8 mouse cellular contexts compared by ENCODE assay signal in genomic region chr2:158361678-158362320, GRCm38 (mm10). TPM values are rescaled to one million over a fixed set of nuclear protein-coding genes. Genes with fewer than 3 reads are reported as not detected.
DNase-seq lines count a peak whose midpoint lies in the region; ATAC-seq and TF ChIP-seq lines count a peak whose summit lies in the region.

No protein-coding gene starts in this region.

- H3K27ac ChIP-seq in lung, postnatal 0 days (ENCODE audit: low read length) = no peak overlapping the region
- H3K27ac ChIP-seq in embryonic facial prominence, embryonic 15.5 days (replicated peaks) = peak overlapping the region; percentile 75
- H3K27ac ChIP-seq in intestine, embryonic 16.5 days (ENCODE audit: low read length) = peak overlapping the region; percentile 34

- no peak for DNase-seq in lung, postnatal 0 days (ENCODE audit: low spot score)
- no peak for DNase-seq in lung, postnatal 10 days
- DNase-seq in urinary bladder, postnatal 10 days (ENCODE audit: low spot score) = no peak
- no peak for DNase-seq in layer of hippocampus, adult 18-20 months (ENCODE audit: low spot score in 2 of 2)
- DNase-seq in left cerebral cortex, postnatal 4 days = no peak

- peaks cover 8% of the 10 kb centered on the region; the same call in 1 of the 2 replicates for H3K4me1 ChIP-seq in lung, postnatal 0 days (ENCODE audit: insufficient read depth, low read depth, low read length)
- H3K4me1 ChIP-seq in embryonic facial prominence, embryonic 15.5 days = peaks cover 30% of the 10 kb centered on the region
- peaks cover 25% of the 10 kb centered on the region for H3K4me1 ChIP-seq in intestine, embryonic 16.5 days (ENCODE audit: control insufficient read depth, insufficient read depth, low read length)

- TF ChIP-seq POLR2A in myocyte (IDR thresholded peaks at IDR 0.05; ENCODE audit: insufficient read length, low read depth) = no peak

- H3K4me3 ChIP-seq in lung, postnatal 0 days (ENCODE audit: low read depth, low read length) = no peak overlapping the region
- H3K4me3 ChIP-seq in embryonic facial prominence, embryonic 15.5 days (replicated peaks) = peak overlapping the region; percentile 60
- peak overlapping the region; percentile 80 for H3K4me3 ChIP-seq in intestine, embryonic 16.5 days (ENCODE audit: low read length)
- H3K4me3 ChIP-seq in myocyte = peak overlapping the region; percentile 90

- H3K9me3 ChIP-seq in lung, postnatal 0 days (ENCODE audit: low read length) = no peaks in the 10 kb centered on the region
- no peaks in the 10 kb centered on the region for H3K9me3 ChIP-seq in embryonic facial prominence, embryonic 15.5 days (replicated peaks)
- H3K9me3 ChIP-seq in intestine, embryonic 16.5 days (ENCODE audit: control insufficient read depth, low read length) = no peaks in the 10 kb centered on the region

- no peak overlapping the region for H3K9ac ChIP-seq in lung, postnatal 0 days (replicated peaks; ENCODE audit: low read depth)
- no peak overlapping the region for H3K9ac ChIP-seq in embryonic facial prominence, embryonic 15.5 days
- peak overlapping the region; percentile 34; the same call in 1 of the 2 replicates for H3K9ac ChIP-seq in intestine, embryonic 16.5 days (ENCODE audit: low read depth, low read length)

- TF ChIP-seq EP300 in lung, postnatal 0 days (IDR thresholded peaks at IDR 0.05) = no peak

- peak; percentile 51 for TF ChIP-seq CTCF in lung, postnatal 0 days (IDR thresholded peaks at IDR 0.05)

- ATAC-seq in lung, postnatal 0 days = peak; percentile 45
- ATAC-seq in embryonic facial prominence, embryonic 15.5 days (ENCODE audit: insufficient number of reproducible peaks, low FRiP score, low TSS enrichment, low read depth) = no peak
- ATAC-seq in intestine, embryonic 16.5 days = peak; percentile 49

- peak overlapping the region; percentile 58 for H3K4me2 ChIP-seq in lung, postnatal 0 days (replicated peaks; ENCODE audit: low read depth, low read length)
- peak overlapping the region; percentile 57; the same call in 1 of the 2 replicates for H3K4me2 ChIP-seq in embryonic facial prominence, embryonic 15.5 days (replicated peaks)
- peak overlapping the region; percentile 30; the same call in 1 of the 2 replicates for H3K4me2 ChIP-seq in intestine, embryonic 16.5 days (ENCODE audit: low read depth, low read length)
- H3K4me2 ChIP-seq in myocyte (ENCODE audit: low read depth) = peak overlapping the region; percentile 37

- intact Hi-C loops in left cerebral cortex, postnatal 4 days (cut with DNase I) = no loop called here

- 0 out of 2 replicates have a peak, but pooled peaks cover 3% of the 10 kb centered on the region for H3K36me3 ChIP-seq in lung, postnatal 0 days (ENCODE audit: insufficient read depth, low read length)
- peaks cover 35% of the 10 kb centered on the region for H3K36me3 ChIP-seq in embryonic facial prominence, embryonic 15.5 days
- peaks cover 25% of the 10 kb centered on the region for H3K36me3 ChIP-seq in intestine, embryonic 16.5 days (ENCODE audit: control insufficient read depth, insufficient read depth, low read length)
- H3K36me3 ChIP-seq in myocyte (ENCODE audit: control insufficient read depth, insufficient read depth) = peaks cover 35% of the 10 kb centered on the region

- peaks cover 39% of the 10 kb centered on the region for H3K79me2 ChIP-seq in myocyte (ENCODE audit: control insufficient read depth, insufficient read depth)

- 35% methylated on average over 8 of the region's 8 CpGs for WGBS in lung, postnatal 0 days
- WGBS in embryonic facial prominence, embryonic 15.5 days = 30% methylated on average over 8 of the region's 8 CpGs
- 37% methylated on average over 8 of the region's 8 CpGs for WGBS in intestine, embryonic 16.5 days

- no peaks in the 10 kb centered on the region for H3K27me3 ChIP-seq in lung, postnatal 0 days (replicated peaks; ENCODE audit: insufficient read depth, low read length)
- no peaks in the 10 kb centered on the region for H3K27me3 ChIP-seq in embryonic facial prominence, embryonic 15.5 days
- H3K27me3 ChIP-seq in intestine, embryonic 16.5 days (replicated peaks; ENCODE audit: control insufficient read depth, insufficient read depth, low read length) = no peaks in the 10 kb centered on the region
- no peaks in the 10 kb centered on the region for H3K27me3 ChIP-seq in myocyte (ENCODE audit: control insufficient read depth, insufficient read depth, insufficient read length)

- H3ac ChIP-seq in myocyte (ENCODE audit: control insufficient read depth, insufficient read length) = no peak overlapping the region

TF ChIP-seq in myocyte, 11 proteins besides CTCF, POLR2A, EP300 and RAD21:
- TF ChIP-seq POLR2AphosphoS2 (IDR thresholded peaks at IDR 0.05; ENCODE audit: insufficient read length, low read depth) (no peak), REST (IDR thresholded peaks at IDR 0.05; ENCODE audit: insufficient read depth, insufficient read length) (no peak), MYOG (IDR thresholded peaks at IDR 0.05; ENCODE audit: control insufficient read depth in 1 of 3, insufficient read depth in 1 of 3, insufficient read length in 2 of 3, low read depth in 2 of 3) (no peak), E2F4 (IDR thresholded peaks at IDR 0.05; ENCODE audit: insufficient read depth) (no peak), MAX (IDR thresholded peaks at IDR 0.05; ENCODE audit: low read depth) (no peak), CEBPB (IDR thresholded peaks at IDR 0.05; ENCODE audit: insufficient read depth, poor library complexity, severe bottlenecking) (no peak), USF1 (IDR thresholded peaks at IDR 0.05; ENCODE audit: low read depth) (no peak), MYOD1 (IDR thresholded peaks at IDR 0.05; ENCODE audit: control insufficient read depth in 1 of 3, insufficient read length in 2 of 3, low read depth in 2 of 3) (no peak), SRF (IDR thresholded peaks at IDR 0.05; ENCODE audit: control insufficient read depth, insufficient read length, low read depth) (no peak), TCF12 (IDR thresholded peaks at IDR 0.05; ENCODE audit: insufficient read depth, poor library complexity, severe bottlenecking) (no peak), TCF3 (IDR thresholded peaks at IDR 0.05; ENCODE audit: insufficient read length, low read depth) (no peak)

RNA-seq across cellular contexts. Expression of gene Snhg11, which starts 13.6 kb away (rescaled TPM):
- 6.1 and 6.2 TPM in 2 replicates for polyA plus RNA-seq in lung, postnatal 0 days (2015; fragmentation: Nextera tagmentation; extraction: Ambion mirVana)
- 3.9 and 9.2 TPM in 2 replicates for polyA plus RNA-seq in embryonic facial prominence, embryonic 15.5 days (2015; fragmentation: Nextera tagmentation; extraction: Ambion mirVana)
- 4.6 and 5.7 TPM in 2 replicates for polyA plus RNA-seq in intestine, embryonic 16.5 days (2015; fragmentation: Nextera tagmentation; extraction: Ambion mirVana)
- not detected for polyA plus RNA-seq in myocyte (2012; fragmentation: generic; extraction: Trizol)
- 100 to 1,000 TPM; 436 to 499 TPM for total RNA-seq in layer of hippocampus, adult 18-20 months (2021)
- 100 to 1,000 TPM; 275 to 360 TPM for total RNA-seq in left cerebral cortex, postnatal 4 days (2021)

RNA-seq across cellular contexts. Expression of gene Ralgapb, which starts 47.8 kb away (rescaled TPM):
- 14.8 and 17.8 TPM in 2 replicates for polyA plus RNA-seq in lung, postnatal 0 days (2015; fragmentation: Nextera tagmentation; extraction: Ambion mirVana)
- 17.5 and 18.1 TPM in 2 replicates for polyA plus RNA-seq in embryonic facial prominence, embryonic 15.5 days (2015; fragmentation: Nextera tagmentation; extraction: Ambion mirVana)
- polyA plus RNA-seq in intestine, embryonic 16.5 days (2015; fragmentation: Nextera tagmentation; extraction: Ambion mirVana) = 7.5 and 9.4 TPM in 2 replicates
- polyA plus RNA-seq in myocyte (2012; fragmentation: generic; extraction: Trizol) = 10.8 TPM
- 10 to 100 TPM; 94.8 to 96.0 TPM for total RNA-seq in layer of hippocampus, adult 18-20 months (2021)
- 10 to 100 TPM; 72.5 to 78.0 TPM for total RNA-seq in left cerebral cortex, postnatal 4 days (2021)

RNA-seq across cellular contexts. Expression of gene Lbp, which starts 55.5 kb away (rescaled TPM):
- polyA plus RNA-seq in lung, postnatal 0 days (2015; fragmentation: Nextera tagmentation; extraction: Ambion mirVana) = 42.1 and 56.8 TPM in 2 replicates
- polyA plus RNA-seq in embryonic facial prominence, embryonic 15.5 days (2015; fragmentation: Nextera tagmentation; extraction: Ambion mirVana) = 6.5 and 7.4 TPM in 2 replicates
- polyA plus RNA-seq in intestine, embryonic 16.5 days (2015; fragmentation: Nextera tagmentation; extraction: Ambion mirVana) = 3.8 and 4.6 TPM in 2 replicates
- polyA plus RNA-seq in myocyte (2012; fragmentation: generic; extraction: Trizol) = 0.11 TPM
- 1 to 10 TPM in 1 of 2 experiments, under 1 TPM in 1; 0.86 to 2.8 TPM for total RNA-seq in layer of hippocampus, adult 18-20 months (2021)
- total RNA-seq in left cerebral cortex, postnatal 4 days (2021) = 1 to 10 TPM; 1.4 to 2.0 TPM
